Mouse (Mus musculus): ENCODE data around the gene Vps8. TPM values are rescaled to one million over a fixed set of nuclear protein-coding genes. Genes with fewer than 3 reads are reported as not detected.

The Vps8 gene
- total RNA-seq, 2 experiments from 2014 or later, result 49.1 to 60.4 TPM

GRCm38 (mm10) chr16:21542559-21542958, 119.6 kb downstream of the Vps8 start:
- peak in 1 of 2 experiments; percentile 14 for DNase-seq (ENCODE audit: low spot score in 2 of 2)

- no peak for DNase-seq (ENCODE audit: low spot score in 2 of 2)
Observed at GRCm38 (mm10) chr16:21547446-21547845, 124.5 kb downstream of the Vps8 start.

GRCm38 (mm10) chr16:21549751-21550150, 126.8 kb downstream of the Vps8 start:
- DNase-seq (ENCODE audit: low spot score in 2 of 2), result no peak

- DNase-seq (ENCODE audit: low spot score in 2 of 2), result no peak
Observed at GRCm38 (mm10) chr16:21550453-21550852, 127.5 kb downstream of the Vps8 start.

GRCm38 (mm10) chr16:21553506-21553905, 130.6 kb downstream of the Vps8 start:
- DNase-seq (ENCODE audit: low spot score in 2 of 2), result no peak

- DNase-seq (ENCODE audit: low spot score in 2 of 2), result no peak
Observed at GRCm38 (mm10) chr16:21562625-21563300, 139.8 kb downstream of the Vps8 start.

- DNase-seq (ENCODE audit: low spot score in 2 of 2), result no peak
Observed at GRCm38 (mm10) chr16:21563322-21563721, 140.4 kb downstream of the Vps8 start.

GRCm38 (mm10) chr16:21567093-21567492, 144.2 kb downstream of the Vps8 start:
- DNase-seq (ENCODE audit: low spot score in 2 of 2), result no peak

GRCm38 (mm10) chr16:21569952-21570351, 147.0 kb downstream of the Vps8 start:
- no peak for DNase-seq (ENCODE audit: low spot score in 2 of 2)

- no peak for DNase-seq (ENCODE audit: low spot score in 2 of 2)
Observed at GRCm38 (mm10) chr16:21570786-21571185, 147.9 kb downstream of the Vps8 start.

GRCm38 (mm10) chr16:21576000-21576420, 153.1 kb downstream of the Vps8 start:
- no peak for DNase-seq (ENCODE audit: low spot score in 2 of 2)

GRCm38 (mm10) chr16:21589110-21589509, 166.2 kb downstream of the Vps8 start:
- DNase-seq (ENCODE audit: low spot score in 2 of 2), result no peak

GRCm38 (mm10) chr16:21590806-21591205, 167.9 kb downstream of the Vps8 start:
- DNase-seq (ENCODE audit: low spot score in 2 of 2), result no peak

- DNase-seq (ENCODE audit: low spot score in 2 of 2), result no peak
Observed at GRCm38 (mm10) chr16:21591511-21591910, 168.6 kb downstream of the Vps8 start.

- no peak for DNase-seq (ENCODE audit: low spot score in 2 of 2)
Observed at GRCm38 (mm10) chr16:21595539-21595938, 172.6 kb downstream of the Vps8 start.

- DNase-seq (ENCODE audit: low spot score in 2 of 2), result no peak
Observed at GRCm38 (mm10) chr16:21604354-21604753, 181.4 kb downstream of the Vps8 start.

- no peak for DNase-seq (ENCODE audit: low spot score in 2 of 2)
Observed at GRCm38 (mm10) chr16:21606249-21607020, 183.5 kb downstream of the Vps8 start.

- DNase-seq (ENCODE audit: low spot score in 2 of 2), result no peak
Observed at GRCm38 (mm10) chr16:21607021-21607650, 184.2 kb downstream of the Vps8 start.

GRCm38 (mm10) chr16:21607651-21608040, 184.7 kb downstream of the Vps8 start:
- DNase-seq (ENCODE audit: low spot score in 2 of 2), result no peak

GRCm38 (mm10) chr16:21608176-21608865, 185.4 kb downstream of the Vps8 start:
- no peak for DNase-seq (ENCODE audit: low spot score in 2 of 2)

- no peak for DNase-seq (ENCODE audit: low spot score in 2 of 2)
Observed at GRCm38 (mm10) chr16:21610473-21610872, 187.6 kb downstream of the Vps8 start.

Measured in layer of hippocampus, postnatal 14 days (tissue).